Mouse (Mus musculus): ENCODE measurements around the gene Ssu72. TPM values are rescaled to one million over a fixed set of nuclear protein-coding genes. Genes with fewer than 3 reads are reported as not detected.
A peak's percentile ranks its signal among the peaks of the same experiment; 100 is the strongest.

Gene Ssu72
- total and polyA plus RNA-seq, 2 experiments from 2014 or later: 95.7 to 106 TPM

DNA sequence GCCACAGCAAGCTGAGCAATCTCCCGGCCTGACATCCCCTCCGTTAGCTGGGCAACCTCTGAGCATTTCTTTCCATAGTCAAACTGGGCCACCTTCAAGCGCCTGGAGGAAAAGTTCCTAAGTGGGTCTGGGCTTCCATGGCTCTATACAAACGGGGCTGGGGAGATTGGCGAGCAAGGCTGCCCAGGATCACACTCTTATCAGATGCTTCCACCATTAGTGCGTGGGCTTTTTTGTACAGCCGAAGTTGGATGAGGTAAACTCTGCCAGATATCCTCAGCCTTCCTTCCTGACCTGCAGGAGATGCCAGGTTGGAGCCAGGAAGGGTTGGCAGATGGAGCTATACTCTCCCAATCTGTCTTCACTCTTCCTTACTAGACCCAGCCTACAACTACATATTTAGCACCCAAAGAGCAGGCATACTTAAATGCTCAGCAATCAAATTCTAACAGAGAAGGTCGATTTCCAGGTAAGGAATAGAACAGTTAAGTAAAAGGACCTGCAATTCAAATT, 41.5 kb downstream of the Ssu72 start:
- Histone ChIP-seq H3K9me3 (replicated peaks; ENCODE audit: control insufficient read depth, low read length) (no peaks in the 10 kb centered on the region), H3K27ac (ENCODE audit: low read depth) (no peak overlapping the region), H3K9ac (replicated peaks; ENCODE audit: low read depth, low read length) (no peak overlapping the region), H3K4me1 (ENCODE audit: control insufficient read depth, insufficient read depth) (no peaks in the 10 kb centered on the region), H3K27me3 (ENCODE audit: control insufficient read depth, insufficient read depth, low read length) (no peaks in the 10 kb centered on the region), H3K4me3 (ENCODE audit: low read depth, low read length) (no peak overlapping the region), H3K36me3 (replicated peaks; ENCODE audit: control insufficient read depth, insufficient read depth, low read length) (peaks cover 97% of the 10 kb centered on the region), H3K4me2 (ENCODE audit: low read depth, low read length) (no peak overlapping the region)
- ATAC-seq (ENCODE audit: insufficient read depth, low read depth): no peak
- TF ChIP-seq EP300 (IDR thresholded peaks at IDR 0.05; ENCODE audit: low read depth): no peak
- TF ChIP-seq CTCF (IDR thresholded peaks at IDR 0.05; ENCODE audit: low read depth): no peak
- WGBS: 76% methylated on average over 8 of the region's 8 CpGs
- DNase-seq (ENCODE audit: low spot score): no peak

DNA sequence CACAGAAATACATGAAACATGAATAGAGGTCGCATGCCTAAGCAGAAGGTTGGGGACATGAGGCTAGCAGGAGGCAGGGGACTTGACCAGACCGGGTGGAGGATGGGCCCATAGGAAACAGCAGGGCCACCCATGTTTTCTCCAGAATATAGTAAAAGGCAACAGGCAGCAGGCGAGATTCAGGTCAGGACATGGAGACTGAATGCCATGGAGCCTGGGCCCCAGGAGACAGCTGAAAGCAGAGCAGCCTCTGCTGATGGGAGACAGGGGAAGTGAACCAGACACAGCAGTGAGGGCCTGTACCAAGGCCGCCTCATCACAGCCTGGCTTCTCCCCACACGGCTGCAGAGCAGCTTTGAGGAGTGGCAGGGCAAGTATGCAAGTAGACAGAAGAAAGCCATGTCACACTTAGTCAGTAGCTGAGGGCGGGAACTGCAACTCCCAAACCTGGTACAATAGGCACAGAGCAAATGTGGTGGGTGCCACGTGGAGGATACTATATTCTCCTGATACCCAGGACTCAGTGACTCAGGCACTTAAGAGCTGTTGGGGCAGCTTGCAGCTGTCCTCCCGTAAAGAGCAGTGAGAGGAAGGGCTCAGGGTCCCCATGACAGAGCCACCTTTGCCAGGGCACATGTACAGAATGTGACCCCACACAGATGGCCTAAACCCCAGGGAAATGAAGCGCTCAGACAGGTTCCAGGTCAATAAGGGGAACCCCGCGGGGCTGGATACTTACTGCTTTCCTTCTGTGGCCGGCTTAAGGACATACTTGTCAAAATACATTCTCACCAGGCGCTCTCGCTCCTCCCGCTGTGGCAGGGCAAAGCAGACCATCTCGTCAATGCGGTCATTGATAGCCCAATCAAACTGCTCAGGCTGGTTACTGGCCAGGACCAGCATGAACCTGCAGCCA, 42.2 kb downstream of the Ssu72 start:
- no peaks in the 10 kb centered on the region for H3K9me3 ChIP-seq (replicated peaks; ENCODE audit: control insufficient read depth, low read length)
- H3K4me3 ChIP-seq (ENCODE audit: low read depth, low read length): no peak overlapping the region
- no peak overlapping the region for H3K4me2 ChIP-seq (ENCODE audit: low read depth, low read length)
- no peaks in the 10 kb centered on the region for H3K27me3 ChIP-seq (ENCODE audit: control insufficient read depth, insufficient read depth, low read length)
- ATAC-seq (ENCODE audit: insufficient read depth, low read depth) (no peak), DNase-seq (ENCODE audit: low spot score) (no peak)
- H3K4me1 ChIP-seq (ENCODE audit: control insufficient read depth, insufficient read depth): no peaks in the 10 kb centered on the region
- 89% methylated on average over 17 of the region's 17 CpGs for WGBS
- no peak for TF ChIP-seq EP300 (IDR thresholded peaks at IDR 0.05; ENCODE audit: low read depth)
- no peak for TF ChIP-seq CTCF (IDR thresholded peaks at IDR 0.05; ENCODE audit: low read depth)
- H3K27ac ChIP-seq (ENCODE audit: low read depth): no peak overlapping the region
- H3K36me3 ChIP-seq (replicated peaks; ENCODE audit: control insufficient read depth, insufficient read depth, low read length): peaks cover 97% of the 10 kb centered on the region
- H3K9ac ChIP-seq (replicated peaks; ENCODE audit: low read depth, low read length): no peak overlapping the region

DNA sequence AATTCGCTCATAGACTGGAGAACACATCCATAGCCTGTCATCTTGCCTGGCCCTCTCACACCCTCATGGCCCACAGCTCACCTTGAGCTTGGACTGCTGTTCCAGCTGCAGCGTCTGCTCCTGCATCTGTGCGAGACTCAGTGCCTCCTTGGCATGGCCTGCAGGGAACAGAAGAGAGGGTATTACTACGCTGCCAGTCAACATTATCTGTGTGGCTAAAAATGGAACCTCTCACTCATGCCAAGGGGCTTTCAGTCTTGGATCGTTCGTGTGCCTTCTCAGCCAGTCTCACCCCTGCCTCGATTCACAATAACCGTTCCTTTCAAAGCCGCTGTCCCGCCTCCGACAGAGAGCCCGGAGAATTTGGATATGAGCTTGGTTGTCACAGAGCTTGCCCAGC, 52.4 kb downstream of the Ssu72 start:
- Histone ChIP-seq H3K9ac (replicated peaks; ENCODE audit: low read depth, low read length) (peak overlapping the region; percentile 18; the same call in 1 of the 2 replicates), H3K4me2 (ENCODE audit: low read depth, low read length) (peak overlapping the region; percentile 26), H3K9me3 (replicated peaks; ENCODE audit: control insufficient read depth, low read length) (no peaks in the 10 kb centered on the region), H3K4me1 (ENCODE audit: control insufficient read depth, insufficient read depth) (peaks cover 36% of the 10 kb centered on the region), H3K27ac (ENCODE audit: low read depth) (peak overlapping the region; percentile 33; the same call in 1 of the 2 replicates), H3K4me3 (ENCODE audit: low read depth, low read length) (0 out of 2 replicates have a peak overlapping the region, but pooled peaks have one; percentile 6), H3K36me3 (replicated peaks; ENCODE audit: control insufficient read depth, insufficient read depth, low read length) (peaks cover 56% of the 10 kb centered on the region), H3K27me3 (ENCODE audit: control insufficient read depth, insufficient read depth, low read length) (no peaks in the 10 kb centered on the region)
- DNase-seq (ENCODE audit: low spot score): peak; percentile 59
- WGBS: 49% methylated on average over 12 of the region's 12 CpGs
- TF ChIP-seq EP300 (IDR thresholded peaks at IDR 0.05; ENCODE audit: low read depth) (no peak), CTCF (IDR thresholded peaks at IDR 0.05; ENCODE audit: low read depth) (no peak)
- ATAC-seq (ENCODE audit: insufficient read depth, low read depth): no peak

DNA sequence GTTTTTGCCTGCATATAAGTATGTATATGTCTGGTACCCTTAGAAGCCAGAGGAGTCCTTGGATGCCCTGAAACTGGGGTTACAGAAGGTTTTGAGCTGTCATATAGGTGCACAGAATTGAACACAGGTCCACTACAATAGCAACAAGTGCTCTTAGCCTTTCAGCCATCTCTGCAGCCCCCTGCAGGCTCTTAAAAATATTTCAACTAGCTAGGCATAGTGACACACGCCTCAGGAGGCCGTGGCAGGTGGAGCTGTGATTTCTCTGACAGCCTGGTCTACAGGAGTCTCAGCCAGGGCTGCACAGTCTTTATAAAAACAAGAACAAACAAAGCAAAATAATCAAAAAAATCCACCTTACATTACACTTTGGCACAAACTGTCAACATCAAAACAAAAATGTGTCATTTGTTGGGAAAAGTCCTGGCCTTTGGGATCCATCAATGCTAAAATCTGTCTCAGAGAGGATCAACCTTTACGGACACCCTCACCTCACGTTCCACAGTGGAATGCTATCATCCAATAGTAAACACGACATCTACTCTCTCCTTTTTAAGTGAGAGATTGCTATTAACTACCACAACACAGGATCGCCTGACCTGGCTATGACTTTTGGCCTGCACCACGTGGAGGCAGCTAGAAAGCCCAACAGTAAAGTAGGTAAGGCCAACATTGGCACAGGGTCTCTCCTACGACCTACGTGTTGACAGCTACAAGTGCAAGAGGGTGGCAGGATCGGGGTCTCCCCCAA, 55.4 kb downstream of the Ssu72 start:
- 1% methylated on average over 10 of the region's 10 CpGs for WGBS
- DNase-seq (ENCODE audit: low spot score): peak; percentile 49

DNA sequence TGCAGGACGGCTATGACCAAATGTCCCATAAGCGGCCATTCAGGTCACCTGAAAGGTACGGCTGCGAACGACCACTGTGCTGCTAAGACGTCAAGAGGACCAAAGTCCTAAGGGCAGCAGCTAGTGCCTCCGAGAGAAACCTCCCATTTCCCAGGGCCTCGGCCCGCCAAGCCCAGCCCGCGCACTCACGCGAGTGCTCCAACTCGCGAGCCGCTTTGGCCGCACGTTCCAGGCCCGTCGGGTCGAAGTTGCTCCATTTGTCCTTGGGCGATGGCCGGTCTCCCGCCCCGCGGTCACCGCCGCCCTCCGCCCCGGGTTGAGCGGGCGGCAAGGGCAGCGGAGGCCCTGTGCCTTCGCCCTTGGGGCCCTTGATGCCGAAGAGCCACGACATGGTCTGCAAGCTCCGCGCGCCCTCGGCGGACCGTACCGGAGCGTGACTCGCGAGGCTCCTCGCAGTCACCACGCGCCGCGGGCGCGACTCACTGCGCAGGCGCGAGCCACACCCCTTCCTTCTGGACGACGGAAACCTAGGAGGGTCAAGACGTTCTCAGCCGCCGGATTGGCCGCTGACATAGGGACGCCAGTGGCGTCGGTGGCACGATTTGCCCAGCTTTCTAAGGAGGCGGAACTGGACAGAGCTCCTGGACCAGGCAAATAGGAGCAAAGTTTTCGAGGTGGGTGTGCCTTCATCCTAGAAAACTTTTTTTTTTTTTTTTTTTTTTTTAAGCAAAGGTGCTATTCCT, 56.2 kb downstream of the Ssu72 start, which contains the start of gene Atad3a:
Atad3a (minus strand) TSS at position 481 of the 743 bp plus-strand sequence.
- Histone ChIP-seq H3K27ac (ENCODE audit: low read depth) (peak within 1 kb of the TSS; percentile 80), H3K27me3 (ENCODE audit: control insufficient read depth, insufficient read depth, low read length) (no peaks in the 10 kb centered on the region), H3K9ac (replicated peaks; ENCODE audit: low read depth, low read length) (peak within 1 kb of the TSS; percentile 66), H3K9me3 (replicated peaks; ENCODE audit: control insufficient read depth, low read length) (no peaks in the 10 kb centered on the region), H3K4me1 (ENCODE audit: control insufficient read depth, insufficient read depth) (peaks cover 36% of the 10 kb centered on the region), H3K4me3 (ENCODE audit: low read depth, low read length) (peak within 1 kb of the TSS; percentile 66), H3K36me3 (replicated peaks; ENCODE audit: control insufficient read depth, insufficient read depth, low read length) (peaks cover 20% of the 10 kb centered on the region), H3K4me2 (ENCODE audit: low read depth, low read length) (peak within 1 kb of the TSS; percentile 94)
- WGBS: under 1% methylated on average over 58 of the region's 68 CpGs
- TF ChIP-seq CTCF (IDR thresholded peaks at IDR 0.05; ENCODE audit: low read depth) (no peak), EP300 (IDR thresholded peaks at IDR 0.05; ENCODE audit: low read depth) (peak; percentile 42; the same call in 1 of the 2 replicates)
- ATAC-seq (ENCODE audit: insufficient read depth, low read depth) (peak; percentile 97), DNase-seq (ENCODE audit: low spot score) (peak; percentile 96)

More for the DNA sequence above, 55.4 kb downstream of the Ssu72 start:
- peak overlapping the region; percentile 94 for H3K4me2 ChIP-seq (ENCODE audit: low read depth, low read length)
- peak overlapping the region; percentile 80 for H3K27ac ChIP-seq (ENCODE audit: low read depth)
- peak overlapping the region; percentile 66 for H3K9ac ChIP-seq (replicated peaks; ENCODE audit: low read depth, low read length)
- no peaks in the 10 kb centered on the region for H3K9me3 ChIP-seq (replicated peaks; ENCODE audit: control insufficient read depth, low read length)
- H3K27me3 ChIP-seq (ENCODE audit: control insufficient read depth, insufficient read depth, low read length): no peaks in the 10 kb centered on the region
- peaks cover 27% of the 10 kb centered on the region for H3K36me3 ChIP-seq (replicated peaks; ENCODE audit: control insufficient read depth, insufficient read depth, low read length)
- ATAC-seq (ENCODE audit: insufficient read depth, low read depth): peak; percentile 2; the same call in 1 of the 2 replicates
- H3K4me1 ChIP-seq (ENCODE audit: control insufficient read depth, insufficient read depth): peaks cover 36% of the 10 kb centered on the region
- no peak for TF ChIP-seq EP300 (IDR thresholded peaks at IDR 0.05; ENCODE audit: low read depth)
- TF ChIP-seq CTCF (IDR thresholded peaks at IDR 0.05; ENCODE audit: low read depth): peak; percentile 37
- peak overlapping the region; percentile 66 for H3K4me3 ChIP-seq (ENCODE audit: low read depth, low read length)
